Mouse (Mus musculus) lung, postnatal 25 days (tissue): Measurements from ENCODE around the gene Scn8a.

Experiments
- DNase-seq: peaks from one replicate; pipeline ENCODE4 v3.0.0; 2022; ENCODE audit warnings: low spot score

Gene Scn8a

GRCm38 (mm10) chr15:101095392-101095791 is 225.7 kb downstream of the Scn8a start:
- no peak for DNase-seq
